Mouse (Mus musculus): ENCODE measurements at regions not wholly inside any gene's neighbourhood (a gene's known extent, or its start where the extent isn't known, plus 50 kb on each side); places are given as distances from the start of the nearest gene placed in this dataset.

- no peak for TF ChIP-seq CTCF (conservative IDR thresholded peaks at IDR 0.05; ENCODE audit: low read length)
- TF ChIP-seq NANOG (IDR thresholded peaks at IDR 0.05; ENCODE audit: borderline replicate concordance, low read length) = no peak
These were observed 62.0 kb downstream of the Gadd45g start for GRCm38 (mm10) chr13:51908514-51908913.

All from E14TG2a.4 (cell line).